Comparison of ENCODE assay signal across 8 mouse cellular contexts in genomic region chr5:90364526-90364925, GRCm38 (mm10). TPM values are rescaled to one million over a fixed set of nuclear protein-coding genes. Genes with fewer than 3 reads are reported as not detected.
DNase-seq lines count a peak whose midpoint lies in the region; ATAC-seq and TF ChIP-seq lines count a peak whose summit lies in the region.

No protein-coding gene starts in this region.

- H3K9me3 ChIP-seq in forebrain, postnatal 0 days (ENCODE audit: low read length): no peaks in the 10 kb centered on the region

- H3K9ac ChIP-seq in forebrain, postnatal 0 days: peak overlapping the region; percentile 96

- peak overlapping the region; percentile 97 for H3K4me3 ChIP-seq in forebrain, postnatal 0 days (ENCODE audit: low read depth, low read length)
- peak overlapping the region; percentile 98 for H3K4me3 ChIP-seq in lung, adult 2 months (replicated peaks; ENCODE audit: extremely low read depth, low read depth, low read length)

- H3K36me3 ChIP-seq in forebrain, postnatal 0 days (ENCODE audit: insufficient read depth): no peaks in the 10 kb centered on the region

- H3K27me3 ChIP-seq in forebrain, postnatal 0 days (ENCODE audit: insufficient read depth, low read length): no peaks in the 10 kb centered on the region

- WGBS in forebrain, postnatal 0 days: 3% methylated on average over 6 of the region's 6 CpGs
- WGBS in lung, adult 2 months: under 1% methylated on average over 6 of the region's 6 CpGs

- peak overlapping the region; percentile 73 for H3K4me2 ChIP-seq in forebrain, postnatal 0 days (ENCODE audit: low read depth)

- no peak for TF ChIP-seq POLR2A in lung, adult 2 months (IDR thresholded peaks at IDR 0.05; ENCODE audit: borderline replicate concordance, extremely low read depth, low read depth, low read length)

- peak; percentile 62 for TF ChIP-seq CTCF in forebrain, postnatal 0 days (IDR thresholded peaks at IDR 0.05; ENCODE audit: low read depth)
- no peak for TF ChIP-seq CTCF in lung, adult 2 months (IDR thresholded peaks at IDR 0.05; ENCODE audit: insufficient read depth, low read length)

- H3K27ac ChIP-seq in forebrain, postnatal 0 days (ENCODE audit: low read depth, low read length): no peak overlapping the region

- DNase-seq in MEL-GATA-1-ER (ENCODE audit: extremely low read depth, low read depth): peak; percentile 74
- DNase-seq in cerebellum, adult 18-20 months: peak; percentile 75 to 79
- DNase-seq in forebrain, postnatal 0 days: peak; percentile 59
- DNase-seq in layer of hippocampus, adult 8-10 months (ENCODE audit: low spot score in 2 of 2): peak; percentile 75 to 80
- peak; percentile 57 for DNase-seq in lung, adult 2 months
- peak; percentile 46 for DNase-seq in ovary, postnatal 14 days (ENCODE audit: low spot score)
- peak; percentile 71 for DNase-seq in thymus, postnatal 25 days

- ATAC-seq in forebrain, postnatal 0 days: no peak
- peak; percentile 41 to 54; a peak in 3 of 4 replicates for ATAC-seq in hematopoietic stem cell, adult 5-6 weeks (replicated peaks in 1 of 2; ENCODE audit: insufficient read depth in 1 of 2, low FRiP score in 2 of 2, low TSS enrichment in 1 of 2, low read depth in 1 of 2, poor library complexity in 2 of 2, severe bottlenecking in 2 of 2)

- peaks cover 11% of the 10 kb centered on the region for H3K4me1 ChIP-seq in forebrain, postnatal 0 days (ENCODE audit: insufficient read depth)
- H3K4me1 ChIP-seq in lung, adult 2 months (ENCODE audit: control insufficient read depth, insufficient read depth, low read length): peaks cover 5% of the 10 kb centered on the region

RNA-seq across cellular contexts. Expression of gene Ankrd17, which starts 1.9 kb away (rescaled TPM):
- 51.4 and 68.2 TPM in 2 replicates for total RNA-seq in forebrain, postnatal 0 days (2014; rRNA removed)
- 13.1 and 20.4 TPM in 2 replicates for polyA plus RNA-seq in forebrain, postnatal 0 days (2015; fragmentation: Nextera tagmentation; extraction: Ambion mirVana)
- 136 TPM in 2 replicates for total RNA-seq in hematopoietic stem cell, adult 5-6 weeks (2017)
- 100 to 1,000 TPM; 100 to 122 (median 114) TPM for total RNA-seq in layer of hippocampus, adult 8-10 months (2022)
- polyA plus RNA-seq in lung, adult 2 months (2012; rRNA removed): 16.2 and 22.4 TPM in 2 replicates

RNA-seq across cellular contexts. Expression of gene Gm9958, which starts 2.5 kb away (rescaled TPM):
- total RNA-seq in forebrain, postnatal 0 days (2014; rRNA removed): 1.1 and 1.3 TPM in 2 replicates
- 1.8 and 2.5 TPM in 2 replicates for polyA plus RNA-seq in forebrain, postnatal 0 days (2015; fragmentation: Nextera tagmentation; extraction: Ambion mirVana)
- total RNA-seq in hematopoietic stem cell, adult 5-6 weeks (2017): 3.3 and 6.0 TPM in 2 replicates
- 1 to 10 TPM; 1.1 to 3.1 (median 2.2) TPM for total RNA-seq in layer of hippocampus, adult 8-10 months (2022)
- polyA plus RNA-seq in lung, adult 2 months (2012; rRNA removed): 0.57 and 1.8 TPM in 2 replicates
